Mouse (Mus musculus) intestine, embryonic 16.5 days (tissue): Measurements from ENCODE around the gene Bbc3. TPM values are rescaled to one million over a fixed set of nuclear protein-coding genes. Genes with fewer than 3 reads are reported as not detected.

ENCODE experiments used
- ATAC-seq: fragments of 200-750 bp; cut with Nextera tagmentation; 2 replicates; pipeline ENCODE4 v1.8.0; 2017; ENCODE audit warnings: moderate TSS enrichment, moderate library complexity
- H3K27ac ChIP-seq: fragments of 300-500 bp; sonication (generic); 2 replicates; pipeline ENCODE4 v1.5.1; 2014; ENCODE audit warnings: mild to moderate bottlenecking, low read length
- H3K27me3 ChIP-seq: fragments of 300-500 bp; sonication (generic); replicated peaks from 2 replicates; pipeline ENCODE4 v1.6.1; 2014; ENCODE audit warnings: low read length, control low read depth, mixed read lengths; ENCODE audit not compliant: control insufficient read depth, insufficient read depth
- H3K36me3 ChIP-seq: fragments of 300-500 bp; sonication (generic); 2 replicates; pipeline ENCODE4 v1.6.1; 2014; ENCODE audit warnings: low read length, control low read depth; ENCODE audit not compliant: control insufficient read depth, insufficient read depth
- H3K4me1 ChIP-seq: fragments of 300-500 bp; sonication (generic); 2 replicates; pipeline ENCODE4 v1.6.1; 2014; ENCODE audit warnings: low read length, control low read depth, mixed read lengths; ENCODE audit not compliant: control insufficient read depth, insufficient read depth
- H3K4me2 ChIP-seq: fragments of 300-500 bp; sonication (generic); 2 replicates; pipeline ENCODE4 v1.6.1; 2014; ENCODE audit warnings: low read depth, low read length, control low read depth
- H3K4me3 ChIP-seq: fragments of 300-500 bp; sonication (generic); 2 replicates; pipeline ENCODE4 v1.5.1; 2014; ENCODE audit warnings: mild to moderate bottlenecking, low read length
- H3K9ac ChIP-seq: fragments of 300-500 bp; sonication (generic); 2 replicates; pipeline ENCODE4 v1.6.1; 2014; ENCODE audit warnings: low read depth, low read length
- H3K9me3 ChIP-seq: fragments of 300-500 bp; sonication (generic); 2 replicates; pipeline ENCODE4 v1.6.1; 2016; ENCODE audit warnings: low read length, control low read depth; ENCODE audit not compliant: control insufficient read depth
- WGBS: fragments of 180-500 bp; shearing (Covaris S2); extraction: QIAGEN DNeasy Blood & Tissue Kit; methylation state at CpG from one replicate; pipeline ENCODE4 v1.1.7; 2014; 5-methylcytosine and 5-hydroxymethylcytosine counted together
- polyA plus RNA-seq: library from polyadenylated mRNA; unstranded; fragments of >200 nt; fragmentation: Nextera tagmentation; extraction: Ambion mirVana; gene quantifications from 2 replicates; pipeline ENCODE4 v1.2.1, GENCODE M21; 2015

Gene Bbc3
- polyA plus RNA-seq, 1 experiment from 2014 or later, result 6.2 TPM

- 1% methylated on average over 41 of the region's 49 CpGs for WGBS
- Histone ChIP-seq H3K4me3 (peak within 1 kb of the TSS; percentile 80), H3K27me3 (no peaks in the 10 kb centered on the region), H3K9ac (peak within 1 kb of the TSS; percentile 86), H3K4me1 (peaks cover 32% of the 10 kb centered on the region), H3K4me2 (peak within 1 kb of the TSS; percentile 91), H3K27ac (peak within 1 kb of the TSS; percentile 97), H3K9me3 (no peaks in the 10 kb centered on the region), H3K36me3 (no peaks in the 10 kb centered on the region)
- ATAC-seq, result peak; percentile 78
These were observed 35.0 kb upstream of the Bbc3 start, which contains the start of gene Inafm1 for GRCm38 (mm10) chr7:16273081-16273765. TSS of gene Inafm1 (minus strand) at chr7:16273617.

- Histone ChIP-seq H3K36me3 (no peaks in the 10 kb centered on the region), H3K4me3 (peak overlapping the region; percentile 80), H3K4me2 (peak overlapping the region; percentile 91), H3K4me1 (peaks cover 32% of the 10 kb centered on the region), H3K27me3 (no peaks in the 10 kb centered on the region), H3K9me3 (no peaks in the 10 kb centered on the region), H3K27ac (peak overlapping the region; percentile 97), H3K9ac (peak overlapping the region; percentile 86)
- ATAC-seq, result peak; percentile 87
- WGBS, result under 1% methylated on average over 18 of the region's 18 CpGs
These were observed 34.4 kb upstream of the Bbc3 start for GRCm38 (mm10) chr7:16273766-16274140.

GRCm38 (mm10) chr7:16274922-16275890 lies 33.0 kb upstream of the Bbc3 start:
- Histone ChIP-seq H3K27ac (peak overlapping the region; percentile 97; the same call in 1 of the 2 replicates), H3K9me3 (no peaks in the 10 kb centered on the region), H3K4me1 (peaks cover 32% of the 10 kb centered on the region), H3K36me3 (peaks cover 4% of the 10 kb centered on the region; the same call in 1 of the 2 replicates), H3K9ac (peak overlapping the region; percentile 86; the same call in 1 of the 2 replicates), H3K27me3 (no peaks in the 10 kb centered on the region), H3K4me3 (peak overlapping the region; percentile 80), H3K4me2 (peak overlapping the region; percentile 91)
- WGBS, result 77% methylated on average over 10 of the region's 10 CpGs
- no peak for ATAC-seq

GRCm38 (mm10) chr7:16280721-16281120 lies 27.5 kb upstream of the Bbc3 start:
- Histone ChIP-seq H3K4me2 (no peak overlapping the region), H3K36me3 (peaks cover 23% of the 10 kb centered on the region), H3K4me1 (peaks cover 13% of the 10 kb centered on the region), H3K27ac (no peak overlapping the region), H3K27me3 (no peaks in the 10 kb centered on the region), H3K4me3 (no peak overlapping the region), H3K9ac (no peak overlapping the region), H3K9me3 (no peaks in the 10 kb centered on the region)
- ATAC-seq, result no peak
- 89% methylated on average over 11 of the region's 11 CpGs for WGBS

- H3K9me3 ChIP-seq, result no peaks in the 10 kb centered on the region
- peaks cover 8% of the 10 kb centered on the region for H3K4me1 ChIP-seq
- no peak overlapping the region for H3K4me3 ChIP-seq
- no peak overlapping the region for H3K27ac ChIP-seq
- H3K9ac ChIP-seq, result no peak overlapping the region
- peaks cover 23% of the 10 kb centered on the region for H3K36me3 ChIP-seq
- H3K4me2 ChIP-seq, result no peak overlapping the region
- WGBS, result 90% methylated on average over 13 of the region's 13 CpGs
- H3K27me3 ChIP-seq, result no peaks in the 10 kb centered on the region
- no peak for ATAC-seq
These were observed 25.9 kb upstream of the Bbc3 start for GRCm38 (mm10) chr7:16282334-16282733.

GRCm38 (mm10) chr7:16284001-16284400 lies 24.2 kb upstream of the Bbc3 start:
- H3K27ac ChIP-seq, result no peak overlapping the region
- peaks cover 8% of the 10 kb centered on the region for H3K4me1 ChIP-seq
- H3K4me2 ChIP-seq, result no peak overlapping the region
- no peak overlapping the region for H3K9ac ChIP-seq
- no peak for ATAC-seq
- H3K36me3 ChIP-seq, result peaks cover 22% of the 10 kb centered on the region
- no peaks in the 10 kb centered on the region for H3K27me3 ChIP-seq
- H3K4me3 ChIP-seq, result no peak overlapping the region
- 90% methylated on average over 8 of the region's 8 CpGs for WGBS
- H3K9me3 ChIP-seq, result no peaks in the 10 kb centered on the region

- no peaks in the 10 kb centered on the region for H3K27me3 ChIP-seq
- peaks cover 19% of the 10 kb centered on the region for H3K36me3 ChIP-seq
- H3K9me3 ChIP-seq, result no peaks in the 10 kb centered on the region
- peak overlapping the region; percentile 79 for H3K4me2 ChIP-seq
- ATAC-seq, result no peak
- H3K27ac ChIP-seq, result peak overlapping the region; percentile 88
- H3K4me3 ChIP-seq, result peak overlapping the region; percentile 71
- 52% methylated on average over 9 of the region's 9 CpGs for WGBS
- H3K9ac ChIP-seq, result peak overlapping the region; percentile 49; the same call in 1 of the 2 replicates
- peaks cover 8% of the 10 kb centered on the region for H3K4me1 ChIP-seq
These were observed 23.3 kb upstream of the Bbc3 start for GRCm38 (mm10) chr7:16284904-16285303.

- peak overlapping the region; percentile 88 for H3K27ac ChIP-seq
- H3K27me3 ChIP-seq, result no peaks in the 10 kb centered on the region
- ATAC-seq, result peak; percentile 68
- H3K4me2 ChIP-seq, result peak overlapping the region; percentile 79
- H3K4me3 ChIP-seq, result peak overlapping the region; percentile 71
- H3K9ac ChIP-seq, result peak overlapping the region; percentile 49
- H3K9me3 ChIP-seq, result no peaks in the 10 kb centered on the region
- peaks cover 17% of the 10 kb centered on the region for H3K36me3 ChIP-seq
- 2% methylated on average over 14 of the region's 14 CpGs for WGBS
- H3K4me1 ChIP-seq, result peaks cover 8% of the 10 kb centered on the region
These were observed 22.7 kb upstream of the Bbc3 start for GRCm38 (mm10) chr7:16285450-16286025.
